Mouse (Mus musculus) spleen, adult 2 months (tissue): ENCODE measurements around the gene E2f2. TPM values are rescaled to one million over a fixed set of nuclear protein-coding genes. Genes with fewer than 3 reads are reported as not detected.

Experiments
- DNase-seq, 2 experiments: peaks; one replicate each; pipeline versions ENCODE4 v3.0.0 to v3.0.0-alpha.2; 2012 to 2021; ENCODE audit warnings: low spot score in 2 of 2, low read depth in 1 of 2
- H3K27ac ChIP-seq: fragments of 200-500 bp; 2 replicates; pipeline ENCODE4 v1.5.1; 2012; ENCODE audit warnings: low read length, inconsistent platforms; ENCODE audit not compliant: insufficient read depth
- H3K27me3 ChIP-seq: fragments of 200-500 bp; 2 replicates; pipeline ENCODE4 v1.6.1; 2012; ENCODE audit warnings: mild to moderate bottlenecking, moderate library complexity, low read length, inconsistent platforms; ENCODE audit not compliant: control insufficient read depth, insufficient read depth
- H3K36me3 ChIP-seq: fragments of 200-500 bp; 2 replicates; pipeline ENCODE4 v1.6.1; 2012; ENCODE audit warnings: mild to moderate bottlenecking, low read length, inconsistent platforms; ENCODE audit not compliant: control insufficient read depth, insufficient read depth
- H3K4me1 ChIP-seq: fragments of 200-500 bp; 2 replicates; pipeline ENCODE4 v1.6.1; 2011; ENCODE audit warnings: inconsistent platforms; ENCODE audit not compliant: control insufficient read depth, insufficient read depth, insufficient read length
- H3K4me3 ChIP-seq: fragments of 200-500 bp; 2 replicates; pipeline ENCODE4 v1.5.1; 2011; ENCODE audit warnings: mild to moderate bottlenecking, inconsistent platforms; ENCODE audit not compliant: insufficient read depth, insufficient read length; ENCODE audit errors: extremely low read depth
- CTCF ChIP-seq: fragments of 200-500 bp; IDR thresholded peaks from 2 replicates; pipeline ENCODE4 v1.5.1; 2011; ENCODE audit warnings: mild to moderate bottlenecking, inconsistent platforms; ENCODE audit not compliant: insufficient read depth, insufficient read length, insufficient replicate concordance; ENCODE audit errors: extremely low read depth
- POLR2A ChIP-seq: fragments of 200-500 bp; IDR thresholded peaks from 2 replicates; pipeline ENCODE4 v1.6.1; 2011; ENCODE audit warnings: low read depth, low read length, inconsistent platforms
- WGBS: fragments of 180-500 bp; shearing (Covaris S2); methylation state at CpG from one replicate; pipeline ENCODE4 v1.1.7; 2018; 5-methylcytosine and 5-hydroxymethylcytosine counted together
- polyA plus RNA-seq: library from polyadenylated mRNA; depleted of rRNA; stranded (reverse); fragments of >200 nt; gene quantifications from 2 replicates; pipeline ENCODE4 v1.2.3, GENCODE M21; 2012

E2f2 gene
- polyA plus RNA-seq, 1 experiment, result 32.1 TPM

DNA sequence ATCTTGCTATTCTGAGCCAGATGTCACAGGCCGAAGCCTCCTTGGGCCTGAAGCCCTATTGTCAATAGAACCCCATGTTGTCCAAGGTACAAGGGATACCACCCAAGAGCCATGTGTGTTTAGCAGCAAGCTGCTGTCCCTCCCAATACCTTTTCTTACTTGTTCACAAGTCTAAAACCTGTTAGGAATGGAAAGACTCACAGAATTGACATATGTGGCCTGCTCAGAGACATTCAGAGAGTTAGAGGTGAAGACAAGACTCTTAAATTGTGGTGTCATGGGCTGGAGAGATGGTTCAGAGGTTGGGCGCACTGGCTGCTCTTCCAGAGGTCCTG lies 23.2 kb upstream of the E2f2 start:
- Histone ChIP-seq H3K36me3 (peaks cover 3% of the 10 kb centered on the region; the same call in 1 of the 2 replicates), H3K4me1 (peaks cover 17% of the 10 kb centered on the region), H3K4me3 (no peak overlapping the region), H3K27me3 (no peaks in the 10 kb centered on the region), H3K27ac (peak overlapping the region; percentile 71)
- DNase-seq, result no peak
- TF ChIP-seq CTCF (no peak), POLR2A (no peak)
- 95% methylated on average over 2 of the region's 2 CpGs for WGBS

DNA sequence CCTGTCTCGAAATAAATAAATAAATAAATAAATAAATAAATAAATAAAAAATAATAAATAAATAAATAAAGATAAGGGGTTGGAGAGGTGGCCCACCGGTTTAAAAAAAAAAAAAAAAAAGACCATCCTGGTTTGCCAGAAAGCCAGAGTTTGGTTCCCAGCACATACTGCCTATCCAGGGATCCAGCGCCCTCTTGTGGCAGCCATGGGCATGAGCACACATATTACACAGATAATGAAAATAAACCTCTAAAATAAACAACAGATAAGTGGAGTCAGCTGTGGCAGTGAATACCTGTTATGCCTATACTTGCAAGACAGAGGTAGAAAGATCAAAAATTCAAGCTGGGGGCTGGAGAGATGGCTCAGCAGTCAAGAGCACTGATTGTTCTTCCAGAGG lies 22.5 kb upstream of the E2f2 start:
- peak in 1 of 2 experiments; percentile 66 for DNase-seq
- TF ChIP-seq CTCF (peak; percentile 77; the same call in 1 of the 2 replicates), POLR2A (no peak)
- no peaks in the 10 kb centered on the region for H3K27me3 ChIP-seq
- H3K36me3 ChIP-seq, result peaks cover 3% of the 10 kb centered on the region; the same call in 1 of the 2 replicates
- H3K27ac ChIP-seq, result no peak overlapping the region
- WGBS, result 39% methylated on average over 3 of the region's 3 CpGs
- peaks cover 17% of the 10 kb centered on the region for H3K4me1 ChIP-seq
- H3K4me3 ChIP-seq, result no peak overlapping the region

DNA sequence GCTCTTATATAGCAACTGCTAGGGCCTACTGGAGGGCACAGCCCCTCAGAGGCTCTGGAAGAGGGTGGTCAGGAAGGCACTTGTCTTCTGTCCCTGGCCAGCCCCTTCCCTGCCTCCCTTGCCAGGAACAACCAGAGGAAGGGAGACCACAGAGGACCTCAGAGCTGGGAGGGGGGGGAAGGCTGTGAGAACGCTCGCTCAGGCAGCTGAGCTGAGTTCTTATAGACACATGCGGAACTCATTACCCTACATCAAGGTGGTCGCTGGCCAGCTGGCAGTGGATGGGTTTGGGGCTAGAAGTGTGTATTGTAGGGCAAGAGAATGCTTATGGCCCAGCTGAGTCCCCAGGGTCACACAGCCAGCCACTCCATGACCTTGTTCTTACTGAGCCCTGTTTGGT lies 21.6 kb upstream of the E2f2 start:
- H3K27ac ChIP-seq, result no peak overlapping the region
- 91% methylated on average over 4 of the region's 4 CpGs for WGBS
- DNase-seq, result no peak
- H3K36me3 ChIP-seq, result no peaks in the 10 kb centered on the region
- peaks cover 17% of the 10 kb centered on the region for H3K4me1 ChIP-seq
- H3K27me3 ChIP-seq, result no peaks in the 10 kb centered on the region
- H3K4me3 ChIP-seq, result no peak overlapping the region
- TF ChIP-seq CTCF (no peak), POLR2A (no peak)

DNA sequence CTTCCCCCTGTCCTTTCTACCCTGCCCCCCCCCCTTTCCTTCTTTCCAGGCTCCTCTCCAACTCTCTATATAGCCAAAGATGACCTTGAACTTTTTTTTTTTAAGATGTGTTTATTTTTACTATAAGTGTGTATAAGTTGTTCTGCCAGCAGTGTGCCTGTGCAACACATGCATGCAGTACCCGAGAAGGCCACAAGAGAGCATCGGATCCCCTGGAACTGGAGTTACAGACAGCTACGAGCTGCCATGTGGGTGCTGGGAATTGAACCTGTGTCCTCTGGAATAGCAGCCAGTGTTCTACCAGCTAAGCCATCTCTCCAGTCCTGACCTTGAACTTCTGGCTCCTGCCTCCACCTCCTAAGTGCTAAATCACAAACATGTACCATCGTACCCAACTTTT lies 19.4 kb upstream of the E2f2 start:
- H3K27ac ChIP-seq, result no peak overlapping the region
- no peaks in the 10 kb centered on the region for H3K36me3 ChIP-seq
- DNase-seq, result no peak
- WGBS, result 90% methylated on average over 4 of the region's 4 CpGs
- peaks cover 8% of the 10 kb centered on the region; the same call in 1 of the 2 replicates for H3K4me1 ChIP-seq
- H3K4me3 ChIP-seq, result no peak overlapping the region
- H3K27me3 ChIP-seq, result no peaks in the 10 kb centered on the region
- TF ChIP-seq CTCF (no peak), POLR2A (no peak)

DNA sequence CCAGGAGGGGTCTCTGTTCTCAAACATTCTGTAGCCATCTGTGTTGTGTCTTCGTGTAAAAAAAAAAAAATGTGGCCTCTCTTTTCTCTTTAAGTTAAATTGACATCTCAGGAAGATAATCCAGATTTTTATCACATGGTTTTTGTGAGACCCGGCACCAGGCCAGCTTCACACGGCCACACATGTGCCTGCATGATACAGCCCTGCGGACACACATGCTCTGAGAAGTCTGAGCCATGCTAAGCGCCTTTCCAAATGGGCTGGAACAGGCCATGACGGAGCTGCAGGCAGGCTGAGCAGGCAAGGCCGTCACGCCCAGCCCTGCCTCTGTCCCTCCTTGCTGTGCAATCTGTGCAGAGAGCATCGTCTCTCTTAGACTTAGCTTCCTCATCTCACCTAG lies 17.7 kb upstream of the E2f2 start:
- Histone ChIP-seq H3K27ac (no peak overlapping the region), H3K27me3 (no peaks in the 10 kb centered on the region), H3K4me3 (no peak overlapping the region), H3K4me1 (no peaks in the 10 kb centered on the region), H3K36me3 (no peaks in the 10 kb centered on the region)
- 84% methylated on average over 9 of the region's 9 CpGs for WGBS
- no peak for DNase-seq
- no peak for TF ChIP-seq CTCF
- no peak for TF ChIP-seq POLR2A

DNA sequence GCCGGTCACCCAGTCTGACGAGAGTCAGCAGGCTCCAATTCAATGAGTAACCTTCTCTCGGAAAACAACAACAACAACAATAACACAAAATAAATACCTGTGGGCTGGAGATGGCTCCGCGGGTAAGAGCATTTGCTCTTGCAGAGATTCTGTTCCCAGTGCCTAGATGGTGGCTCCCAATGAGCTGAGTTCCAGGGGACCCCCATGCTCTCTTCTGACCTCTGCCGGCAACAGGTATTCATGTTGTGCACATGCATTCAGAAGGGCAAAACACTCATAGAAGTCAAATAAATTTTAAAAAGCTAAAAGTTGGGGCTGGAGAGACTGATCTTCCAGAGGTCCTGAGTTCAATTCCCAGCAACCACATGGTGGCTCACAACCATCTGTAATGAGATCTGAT lies 13.7 kb upstream of the E2f2 start:
- 86% methylated on average over 6 of the region's 6 CpGs for WGBS
- no peak for DNase-seq
- H3K4me3 ChIP-seq, result no peak overlapping the region
- no peaks in the 10 kb centered on the region for H3K27me3 ChIP-seq
- TF ChIP-seq CTCF (peak; percentile 3; the same call in 1 of the 2 replicates), POLR2A (no peak)
- no peaks in the 10 kb centered on the region for H3K4me1 ChIP-seq
- H3K27ac ChIP-seq, result no peak overlapping the region
- H3K36me3 ChIP-seq, result no peaks in the 10 kb centered on the region

DNA sequence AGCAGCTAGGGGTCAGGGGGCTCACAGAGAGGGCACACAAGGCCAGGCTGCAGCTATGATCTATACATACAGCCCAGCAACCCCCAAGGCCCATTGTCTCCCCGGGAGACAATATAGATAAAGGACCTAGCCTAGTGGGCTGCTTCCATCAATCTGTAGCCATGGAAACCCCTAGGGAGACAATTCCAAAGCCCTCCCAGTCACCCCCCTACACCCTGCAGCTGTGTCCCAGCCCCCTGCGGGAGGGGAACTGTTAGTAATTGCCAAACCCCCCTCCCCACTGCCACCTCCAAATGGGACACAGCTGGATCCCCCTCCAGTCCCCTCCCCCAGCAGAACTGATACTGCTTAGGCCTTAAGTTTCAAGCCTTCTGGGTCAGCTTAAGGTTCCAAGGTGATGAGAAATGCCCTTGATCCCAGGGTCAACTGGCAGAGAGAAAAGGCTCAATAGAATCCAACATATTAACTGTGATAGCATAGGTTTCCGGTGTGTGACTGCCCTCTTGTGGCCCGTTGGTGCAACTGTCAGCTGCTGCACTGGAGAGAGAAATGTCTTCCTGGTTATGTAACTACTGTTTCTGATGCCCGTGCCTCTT lies 12.3 kb upstream of the E2f2 start:
- H3K4me3 ChIP-seq, result no peak overlapping the region
- TF ChIP-seq POLR2A (no peak), CTCF (peak; percentile 88; the same call in 1 of the 2 replicates)
- no peak overlapping the region for H3K27ac ChIP-seq
- 31% methylated on average over 5 of the region's 5 CpGs for WGBS
- H3K36me3 ChIP-seq, result no peaks in the 10 kb centered on the region
- H3K4me1 ChIP-seq, result no peaks in the 10 kb centered on the region
- peak; percentile 70 to 73 for DNase-seq
- no peaks in the 10 kb centered on the region for H3K27me3 ChIP-seq
